Mouse (Mus musculus): ENCODE data around the gene Stard9. TPM values are rescaled to one million over a fixed set of nuclear protein-coding genes. Genes with fewer than 3 reads are reported as not detected.

The Stard9 gene
- polyA plus RNA-seq, 1 experiment from 2014 or later: 4.5 TPM

DNA sequence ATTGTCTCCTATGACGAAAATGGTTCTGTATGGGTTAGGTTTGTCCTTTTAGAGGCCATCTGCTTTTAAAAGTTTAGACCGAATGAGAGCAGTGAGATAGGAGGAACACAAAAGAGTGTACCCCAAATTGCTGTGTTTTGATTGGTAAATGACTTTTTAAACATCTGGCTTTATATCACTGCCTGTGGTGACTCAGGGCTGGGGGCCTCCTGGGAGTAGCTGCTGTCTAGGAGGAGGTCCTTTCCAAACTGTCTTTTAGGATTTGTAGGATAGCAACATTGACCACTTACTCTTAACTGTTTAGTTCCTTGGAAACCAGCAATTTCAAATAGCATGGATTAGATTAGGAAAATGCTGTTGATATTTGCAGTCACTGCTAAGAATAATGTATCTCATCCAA is 1.3 kb downstream of the Stard9 start:
- DNase-seq (ENCODE audit: low spot score): no peak
- Histone ChIP-seq H3K4me3 (replicated peaks; ENCODE audit: low read depth, low read length) (0 out of 2 replicates have a peak overlapping the region, but pooled peaks have one; percentile 46), H3K27ac (no peak overlapping the region), H3K4me1 (replicated peaks; ENCODE audit: insufficient read depth, low read length) (0 out of 2 replicates have a peak, but pooled peaks cover 7% of the 10 kb centered on the region), H3K36me3 (ENCODE audit: insufficient read depth, low read length) (no peaks in the 10 kb centered on the region), H3K4me2 (ENCODE audit: low read length) (peak overlapping the region; percentile 56), H3K9me3 (replicated peaks; ENCODE audit: low read length) (no peaks in the 10 kb centered on the region), H3K9ac (ENCODE audit: low read depth, low read length) (no peak overlapping the region), H3K27me3 (ENCODE audit: insufficient read depth, low read length) (no peaks in the 10 kb centered on the region)
- 68% methylated on average over 2 of the region's 2 CpGs for WGBS
- no peak for ATAC-seq (replicated peaks; ENCODE audit: low FRiP score, low read depth)
- no peak for TF ChIP-seq CTCF (IDR thresholded peaks at IDR 0.05; ENCODE audit: low read depth)

DNA sequence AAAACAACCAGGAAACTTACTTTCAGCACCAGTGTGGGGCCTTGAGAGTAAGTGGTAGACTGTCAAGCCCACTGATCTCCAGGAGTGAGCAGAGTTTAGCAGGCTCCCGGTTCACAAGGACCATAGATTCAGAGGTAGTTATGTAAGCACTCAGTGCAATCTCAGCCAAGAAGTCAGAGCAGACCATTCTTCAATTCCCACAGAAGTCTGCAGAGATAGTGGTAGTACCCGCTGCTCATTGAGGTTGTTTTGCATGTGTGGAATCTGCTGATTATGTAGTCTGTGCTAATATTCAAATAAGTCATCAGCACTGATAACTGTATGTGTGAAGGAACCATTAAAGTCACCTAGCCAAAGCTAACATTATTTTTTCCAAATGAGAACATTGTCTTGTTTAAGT is 1.7 kb downstream of the Stard9 start:
- 0 out of 2 replicates have a peak, but pooled peaks cover 7% of the 10 kb centered on the region for H3K4me1 ChIP-seq (replicated peaks; ENCODE audit: insufficient read depth, low read length)
- H3K4me3 ChIP-seq (replicated peaks; ENCODE audit: low read depth, low read length): 0 out of 2 replicates have a peak overlapping the region, but pooled peaks have one; percentile 4
- H3K27me3 ChIP-seq (ENCODE audit: insufficient read depth, low read length): no peaks in the 10 kb centered on the region
- no peak overlapping the region for H3K27ac ChIP-seq
- no peaks in the 10 kb centered on the region for H3K9me3 ChIP-seq (replicated peaks; ENCODE audit: low read length)
- H3K9ac ChIP-seq (ENCODE audit: low read depth, low read length): no peak overlapping the region
- H3K4me2 ChIP-seq (ENCODE audit: low read length): peak overlapping the region; percentile 56
- TF ChIP-seq CTCF (IDR thresholded peaks at IDR 0.05; ENCODE audit: low read depth): no peak
- DNase-seq (ENCODE audit: low spot score) (no peak), ATAC-seq (replicated peaks; ENCODE audit: low FRiP score, low read depth) (no peak)
- 71% methylated on average over 2 of the region's 2 CpGs for WGBS
- no peaks in the 10 kb centered on the region for H3K36me3 ChIP-seq (ENCODE audit: insufficient read depth, low read length)

GRCm38 (mm10) chr2:120631521-120631920 is 2.6 kb downstream of the Stard9 start:
- no peaks in the 10 kb centered on the region for H3K9me3 ChIP-seq (replicated peaks; ENCODE audit: low read length)
- no peak for TF ChIP-seq CTCF (IDR thresholded peaks at IDR 0.05; ENCODE audit: low read depth)
- no peak for ATAC-seq (replicated peaks; ENCODE audit: low FRiP score, low read depth)
- H3K27me3 ChIP-seq (ENCODE audit: insufficient read depth, low read length): no peaks in the 10 kb centered on the region
- 87% methylated on average over 2 of the region's 2 CpGs for WGBS
- H3K36me3 ChIP-seq (ENCODE audit: insufficient read depth, low read length): no peaks in the 10 kb centered on the region
- no peak overlapping the region for H3K9ac ChIP-seq (ENCODE audit: low read depth, low read length)
- no peak overlapping the region for H3K4me2 ChIP-seq (ENCODE audit: low read length)
- no peak for DNase-seq (ENCODE audit: low spot score)
- no peak overlapping the region for H3K4me3 ChIP-seq (replicated peaks; ENCODE audit: low read depth, low read length)
- no peak overlapping the region for H3K27ac ChIP-seq
- H3K4me1 ChIP-seq (replicated peaks; ENCODE audit: insufficient read depth, low read length): 0 out of 2 replicates have a peak, but pooled peaks cover 7% of the 10 kb centered on the region

DNA sequence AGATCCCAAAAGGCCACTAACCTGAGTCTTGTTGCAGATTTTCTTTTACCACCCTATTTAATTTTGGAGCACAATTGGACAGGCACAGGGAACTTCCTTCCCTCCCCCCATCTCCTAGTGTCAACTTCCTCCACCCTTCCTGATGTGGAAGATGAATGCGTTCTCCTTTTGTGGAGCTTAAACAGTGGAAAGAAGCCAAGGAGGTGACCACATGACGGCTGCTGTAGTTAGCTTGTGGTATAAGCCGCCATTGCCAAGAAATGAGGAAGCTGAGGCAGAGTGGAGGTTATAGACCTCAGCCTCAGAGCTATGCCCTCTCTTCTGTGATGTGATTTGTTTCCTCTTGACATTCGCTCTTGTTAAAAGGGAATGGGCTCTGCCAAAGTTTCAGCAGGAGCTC is 3.0 kb downstream of the Stard9 start:
- 57% methylated on average over 4 of the region's 4 CpGs for WGBS
- Histone ChIP-seq H3K9me3 (replicated peaks; ENCODE audit: low read length) (no peaks in the 10 kb centered on the region), H3K9ac (ENCODE audit: low read depth, low read length) (no peak overlapping the region), H3K4me3 (replicated peaks; ENCODE audit: low read depth, low read length) (no peak overlapping the region), H3K36me3 (ENCODE audit: insufficient read depth, low read length) (no peaks in the 10 kb centered on the region), H3K27me3 (ENCODE audit: insufficient read depth, low read length) (no peaks in the 10 kb centered on the region), H3K4me2 (ENCODE audit: low read length) (no peak overlapping the region), H3K4me1 (replicated peaks; ENCODE audit: insufficient read depth, low read length) (0 out of 2 replicates have a peak, but pooled peaks cover 7% of the 10 kb centered on the region), H3K27ac (no peak overlapping the region)
- DNase-seq (ENCODE audit: low spot score) (peak; percentile 57), ATAC-seq (replicated peaks; ENCODE audit: low FRiP score, low read depth) (no peak)
- no peak for TF ChIP-seq CTCF (IDR thresholded peaks at IDR 0.05; ENCODE audit: low read depth)

DNA sequence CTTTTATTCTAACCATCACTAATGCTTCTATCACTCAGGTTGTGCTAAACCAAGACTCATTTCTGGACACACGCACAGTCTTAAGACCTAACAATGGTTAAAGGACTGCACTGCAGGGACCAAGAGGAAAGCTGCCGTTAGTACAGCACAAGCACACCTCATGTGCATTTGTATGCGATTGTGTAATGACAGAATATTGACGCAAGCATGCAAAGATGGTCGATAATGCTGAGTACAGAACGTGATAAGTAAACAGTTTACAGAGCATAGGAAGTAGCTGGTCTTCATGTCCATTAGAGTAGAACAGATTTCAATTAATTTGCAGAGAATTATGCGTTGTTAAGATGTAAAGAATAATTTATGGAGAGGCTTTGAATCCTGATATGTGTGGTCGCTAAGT is 11.9 kb downstream of the Stard9 start:
- no peak for DNase-seq (ENCODE audit: low spot score)

GRCm38 (mm10) chr2:120643836-120644235 is 14.9 kb downstream of the Stard9 start:
- Histone ChIP-seq H3K4me3 (replicated peaks; ENCODE audit: low read depth, low read length) (no peak overlapping the region), H3K9me3 (replicated peaks; ENCODE audit: low read length) (no peaks in the 10 kb centered on the region), H3K36me3 (ENCODE audit: insufficient read depth, low read length) (no peaks in the 10 kb centered on the region), H3K4me1 (replicated peaks; ENCODE audit: insufficient read depth, low read length) (no peaks in the 10 kb centered on the region), H3K9ac (ENCODE audit: low read depth, low read length) (no peak overlapping the region), H3K27me3 (ENCODE audit: insufficient read depth, low read length) (no peaks in the 10 kb centered on the region), H3K27ac (0 out of 2 replicates have a peak overlapping the region, but pooled peaks have one; percentile 1), H3K4me2 (ENCODE audit: low read length) (no peak overlapping the region)
- no peak for TF ChIP-seq CTCF (IDR thresholded peaks at IDR 0.05; ENCODE audit: low read depth)
- DNase-seq (ENCODE audit: low spot score) (peak; percentile 51), ATAC-seq (replicated peaks; ENCODE audit: low FRiP score, low read depth) (no peak)
- 66% methylated on average over 7 of the region's 7 CpGs for WGBS

More for the DNA sequence above, 11.9 kb downstream of the Stard9 start:
- Histone ChIP-seq H3K4me3 (replicated peaks; ENCODE audit: low read depth, low read length) (no peak overlapping the region), H3K9me3 (replicated peaks; ENCODE audit: low read length) (no peaks in the 10 kb centered on the region), H3K27me3 (ENCODE audit: insufficient read depth, low read length) (no peaks in the 10 kb centered on the region), H3K36me3 (ENCODE audit: insufficient read depth, low read length) (no peaks in the 10 kb centered on the region), H3K9ac (ENCODE audit: low read depth, low read length) (no peak overlapping the region), H3K4me2 (ENCODE audit: low read length) (no peak overlapping the region), H3K4me1 (replicated peaks; ENCODE audit: insufficient read depth, low read length) (no peaks in the 10 kb centered on the region), H3K27ac (no peak overlapping the region)
- WGBS: 83% methylated on average over 8 of the region's 8 CpGs
- no peak for TF ChIP-seq CTCF (IDR thresholded peaks at IDR 0.05; ENCODE audit: low read depth)
- no peak for ATAC-seq (replicated peaks; ENCODE audit: low FRiP score, low read depth)

GRCm38 (mm10) chr2:120646777-120647176 is 17.9 kb downstream of the Stard9 start:
- 67% methylated on average over 4 of the region's 4 CpGs for WGBS
- no peak for TF ChIP-seq CTCF (IDR thresholded peaks at IDR 0.05; ENCODE audit: low read depth)
- Histone ChIP-seq H3K9ac (ENCODE audit: low read depth, low read length) (no peak overlapping the region), H3K4me1 (replicated peaks; ENCODE audit: insufficient read depth, low read length) (no peaks in the 10 kb centered on the region), H3K36me3 (ENCODE audit: insufficient read depth, low read length) (no peaks in the 10 kb centered on the region), H3K27ac (no peak overlapping the region), H3K4me2 (ENCODE audit: low read length) (no peak overlapping the region), H3K27me3 (ENCODE audit: insufficient read depth, low read length) (no peaks in the 10 kb centered on the region), H3K4me3 (replicated peaks; ENCODE audit: low read depth, low read length) (no peak overlapping the region), H3K9me3 (replicated peaks; ENCODE audit: low read length) (no peaks in the 10 kb centered on the region)
- ATAC-seq (replicated peaks; ENCODE audit: low FRiP score, low read depth): no peak
- DNase-seq (ENCODE audit: low spot score): no peak
